Mouse (Mus musculus) liver, adult 2 months (tissue): ENCODE measurements at regions not wholly inside any gene's neighbourhood (a gene's known extent, or its start where the extent isn't known, plus 50 kb on each side); places are given as distances from the start of the nearest gene placed in this dataset.

Experiments used
- CTCF ChIP-seq: fragments of 200-500 bp; IDR thresholded peaks from 2 replicates; pipeline ENCODE4 v1.5.1; 2011; ENCODE audit warnings: low read depth, low read length, control low read depth
- POLR2A ChIP-seq: fragments of 200-500 bp; IDR thresholded peaks from 2 replicates; pipeline ENCODE4 v1.6.1; 2011; ENCODE audit warnings: low read length, control low read depth; ENCODE audit not compliant: insufficient read depth; ENCODE audit errors: extremely low read depth

GRCm38 (mm10) chr4:131303936-131304335 is 359.8 kb downstream of the Matn1 start:
- TF ChIP-seq CTCF, result no peak
- TF ChIP-seq POLR2A, result no peak
